In genomic region chr4:116342119-116342518, GRCm38 (mm10) we compare ENCODE assay signal across 9 mouse cellular contexts.
A peak's percentile ranks its signal among the peaks of the same experiment; 100 is the strongest.
DNase-seq lines count a peak whose midpoint lies in the region; ATAC-seq and TF ChIP-seq lines count a peak whose summit lies in the region.
"Had no signal": no experiment of that assay in that cellular context is flagged by ENCODE, and none has a peak within 500 bp of the region (broad histone marks: within the 10 kb centered on the region; RNA-seq: fewer than 3 reads in every experiment).

No protein-coding gene starts in this region.

- TF ChIP-seq EP300 in heart, postnatal 0 days (IDR thresholded peaks at IDR 0.05; ENCODE audit: low read depth) = no peak

- H3K27me3 ChIP-seq in heart, postnatal 0 days (ENCODE audit: control insufficient read depth, insufficient read depth, low read length) = no peaks in the 10 kb centered on the region
- no peaks in the 10 kb centered on the region for H3K27me3 ChIP-seq in heart, embryonic 11.5 days (ENCODE audit: control insufficient read depth, insufficient read depth, low read length)
- no peaks in the 10 kb centered on the region for H3K27me3 ChIP-seq in midbrain, embryonic 14.5 days (ENCODE audit: control insufficient read depth, insufficient read depth, low read length)
- H3K27me3 ChIP-seq: limb, embryonic 15.5 days had no signal

- no peak overlapping the region for H3K9ac ChIP-seq in heart, postnatal 0 days (replicated peaks; ENCODE audit: low read depth, low read length)
- no peak overlapping the region for H3K9ac ChIP-seq in heart, embryonic 11.5 days (ENCODE audit: low read depth, low read length)
- H3K9ac ChIP-seq in midbrain, embryonic 14.5 days (replicated peaks; ENCODE audit: low read length) = no peak overlapping the region
- H3K9ac ChIP-seq: limb, embryonic 15.5 days had no signal

- peak; percentile 80 for DNase-seq in heart, postnatal 0 days (ENCODE audit: low spot score)
- DNase-seq in ES-CJ7 (ENCODE audit: low read depth, low spot score) = peak; percentile 48
- DNase-seq in c-Kit-positive CD71-negative TER-119-negative erythroid progenitor cells, embryonic 14.5 days (ENCODE audit: low read depth) = peak; percentile 37
- peak; percentile 24 to 28 for DNase-seq in frontal cortex, postnatal 25 days (ENCODE audit: low spot score in 2 of 2)
- DNase-seq in layer of hippocampus, postnatal 10 days (ENCODE audit: low spot score in 2 of 2) = peak; percentile 64 to 71
- DNase-seq in midbrain, embryonic 14.5 days = peak; percentile 87
- DNase-seq in thymus, postnatal 36 days = peak; percentile 9 to 17

- H3K36me3 ChIP-seq in heart, postnatal 0 days (replicated peaks; ENCODE audit: control insufficient read depth, insufficient read depth, low read length) = 0 out of 2 replicates have a peak, but pooled peaks cover 4% of the 10 kb centered on the region
- no peaks in the 10 kb centered on the region for H3K36me3 ChIP-seq in heart, embryonic 11.5 days (ENCODE audit: control insufficient read depth, insufficient read depth, low read length)
- no peaks in the 10 kb centered on the region for H3K36me3 ChIP-seq in midbrain, embryonic 14.5 days (ENCODE audit: control insufficient read depth, insufficient read depth, low read length)
- H3K36me3 ChIP-seq: limb, embryonic 15.5 days had no signal

- H3K4me1 ChIP-seq in heart, postnatal 0 days (ENCODE audit: control insufficient read depth, insufficient read depth) = no peaks in the 10 kb centered on the region
- H3K4me1 ChIP-seq in heart, embryonic 11.5 days (ENCODE audit: control insufficient read depth, insufficient read depth, low read length) = no peaks in the 10 kb centered on the region
- H3K4me1 ChIP-seq in midbrain, embryonic 14.5 days (ENCODE audit: control insufficient read depth, insufficient read depth, low read length) = no peaks in the 10 kb centered on the region
- H3K4me1 ChIP-seq: limb, embryonic 15.5 days had no signal

- peak; percentile 62; the same call in 1 of the 2 replicates for ATAC-seq in heart, postnatal 0 days (ENCODE audit: insufficient read depth, low read depth)
- no peak for ATAC-seq in heart, embryonic 11.5 days (replicated peaks; ENCODE audit: insufficient number of reproducible peaks, low FRiP score, low TSS enrichment)
- ATAC-seq in midbrain, embryonic 14.5 days (ENCODE audit: low FRiP score, low TSS enrichment) = no peak

- H3K27ac ChIP-seq in heart, postnatal 0 days (ENCODE audit: low read depth) = no peak overlapping the region
- no peak overlapping the region for H3K27ac ChIP-seq in heart, embryonic 11.5 days (ENCODE audit: low read depth, low read length)
- H3K27ac ChIP-seq in midbrain, embryonic 14.5 days (replicated peaks; ENCODE audit: low read depth, low read length) = no peak overlapping the region
- H3K27ac ChIP-seq: limb, embryonic 15.5 days had no signal

- no peak overlapping the region for H3K4me2 ChIP-seq in heart, postnatal 0 days (ENCODE audit: low read depth, low read length)
- no peak overlapping the region for H3K4me2 ChIP-seq in heart, embryonic 11.5 days
- no peak overlapping the region for H3K4me2 ChIP-seq in midbrain, embryonic 14.5 days (ENCODE audit: low read length)
- H3K4me2 ChIP-seq: limb, embryonic 15.5 days had no signal

- TF ChIP-seq CTCF in heart, postnatal 0 days (IDR thresholded peaks at IDR 0.05; ENCODE audit: low read depth) = peak; percentile 84

- H3K9me3 ChIP-seq in heart, postnatal 0 days (replicated peaks; ENCODE audit: control insufficient read depth, low read length) = no peaks in the 10 kb centered on the region
- H3K9me3 ChIP-seq in heart, embryonic 11.5 days (replicated peaks; ENCODE audit: control insufficient read depth, low read length) = no peaks in the 10 kb centered on the region
- no peaks in the 10 kb centered on the region for H3K9me3 ChIP-seq in midbrain, embryonic 14.5 days (ENCODE audit: control insufficient read depth, low read length)
- H3K9me3 ChIP-seq: limb, embryonic 15.5 days had no signal

- no peak overlapping the region for H3K4me3 ChIP-seq in heart, postnatal 0 days (ENCODE audit: low read depth, low read length)
- no peak overlapping the region for H3K4me3 ChIP-seq in heart, embryonic 11.5 days (ENCODE audit: low read depth, low read length)
- H3K4me3 ChIP-seq in midbrain, embryonic 14.5 days (replicated peaks; ENCODE audit: low read depth, low read length) = no peak overlapping the region
- H3K4me3 ChIP-seq: limb, embryonic 15.5 days had no signal

Comparison
In these comparisons a context has a peak if more than half of its experiments do, and no peak if none do; other contexts are left out.
1. DNase-seq: peak in every context shown above with its lines; median percentile 87 in midbrain, embryonic 14.5 days; 80 in heart, postnatal 0 days; 68 in layer of hippocampus, postnatal 10 days; 48 in ES-CJ7; 37 in c-Kit-positive CD71-negative TER-119-negative erythroid progenitor cells, embryonic 14.5 days; 26 in frontal cortex, postnatal 25 days; 13 in thymus, postnatal 36 days.